Mouse (Mus musculus): Measurements from ENCODE around the gene Dnah9.

The Dnah9 gene

GRCm38 (mm10) chr11:65918480-65919236 lies 249.7 kb downstream of the Dnah9 start:
- DNase-seq: peak; percentile 6

DNA sequence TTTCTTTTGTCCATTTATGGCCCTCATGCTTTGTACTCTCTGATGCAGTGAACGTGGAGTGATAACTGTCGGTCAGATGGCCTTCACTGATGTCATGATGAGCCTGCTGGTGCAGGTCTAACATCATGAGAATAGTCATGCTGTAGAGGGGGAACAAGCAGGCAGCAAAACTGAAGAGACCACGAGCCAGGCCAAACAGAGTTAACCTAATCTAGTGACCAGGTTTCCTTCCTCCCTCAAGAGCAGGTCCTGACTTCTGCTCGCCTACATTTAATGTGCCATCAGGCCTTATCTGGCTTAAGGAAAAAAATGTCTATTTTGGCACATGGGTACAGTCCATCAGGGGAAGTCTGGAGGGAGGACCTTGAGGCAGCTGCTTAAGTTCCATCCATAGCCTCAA lies 259.2 kb downstream of the Dnah9 start:
- DNase-seq: no peak

- no peak for DNase-seq
Measured at GRCm38 (mm10) chr11:65905487-65905886, 262.9 kb downstream of the Dnah9 start.

- DNase-seq: no peak
Measured at GRCm38 (mm10) chr11:65903944-65904343, 264.4 kb downstream of the Dnah9 start.

- no peak for DNase-seq
Measured at GRCm38 (mm10) chr11:65881465-65881864, 286.9 kb downstream of the Dnah9 start.

DNA sequence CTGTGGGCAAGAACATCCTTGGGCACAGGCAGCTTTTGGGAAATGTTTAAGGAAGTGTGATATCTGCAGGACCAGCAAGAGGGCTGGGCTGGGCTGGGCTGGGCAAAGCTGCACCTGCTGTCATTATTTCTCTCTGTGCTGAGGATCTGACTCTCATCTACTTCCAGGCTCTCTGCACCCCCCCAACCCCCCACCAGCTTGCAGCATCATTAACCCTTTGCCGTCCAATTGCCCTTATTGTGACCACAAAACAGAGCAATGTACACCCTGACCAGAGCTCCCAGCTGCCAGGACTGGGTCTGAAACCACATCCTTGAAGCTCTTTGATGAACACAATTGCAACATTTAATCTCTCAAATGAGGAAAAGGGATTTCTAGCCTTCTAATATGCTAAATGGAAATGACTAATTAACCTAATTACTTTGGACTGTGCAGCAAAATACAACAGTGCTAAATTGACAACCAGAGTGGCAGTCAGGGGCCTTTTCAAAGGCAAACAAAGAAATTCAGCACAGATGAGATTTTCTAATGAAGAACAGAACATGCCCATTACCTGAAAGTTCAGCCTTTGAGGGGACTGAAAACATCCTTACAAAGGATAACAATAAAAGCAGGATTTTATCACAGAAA lies 291.1 kb downstream of the Dnah9 start:
- DNase-seq: no peak

DNA sequence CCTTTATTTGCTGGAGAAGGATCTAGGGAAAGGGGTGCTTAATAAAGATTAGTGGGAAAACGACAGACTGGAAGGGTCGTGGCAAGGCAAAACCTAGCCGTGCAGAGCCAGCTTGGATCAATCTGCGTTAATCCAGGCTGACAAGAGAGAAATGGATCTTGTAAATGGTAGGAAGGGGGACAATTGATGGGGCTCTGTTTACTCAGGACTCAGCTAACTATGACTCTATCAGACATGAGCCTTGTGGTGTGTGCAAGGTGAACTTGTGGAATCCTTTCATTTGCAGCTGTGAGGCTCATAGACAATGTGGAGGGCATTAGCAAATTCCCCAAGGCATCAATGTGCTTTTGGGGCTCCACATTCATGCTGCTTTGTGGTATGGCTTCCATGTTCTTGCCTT lies 306.9 kb downstream of the Dnah9 start:
- no peak for DNase-seq

DNA sequence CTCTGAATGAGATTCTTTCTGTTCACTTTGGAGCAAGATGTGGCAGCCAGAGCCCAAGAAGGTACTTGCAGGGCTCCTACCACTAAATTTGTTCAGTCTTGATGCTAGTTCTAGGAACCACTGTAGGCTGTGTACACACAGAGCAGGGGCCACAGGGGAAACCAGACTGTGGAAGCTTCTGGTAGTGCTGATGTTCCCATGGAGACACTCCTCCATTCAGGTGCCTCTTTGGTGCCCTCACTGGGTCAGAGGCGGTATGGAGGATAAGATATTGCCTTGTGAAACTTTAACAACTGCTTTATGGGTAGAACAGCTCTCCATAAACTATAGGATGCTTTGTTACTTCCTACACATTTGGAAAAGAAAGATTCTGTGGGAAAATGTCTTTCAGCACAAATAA lies 316.3 kb downstream of the Dnah9 start:
- DNase-seq: peak; percentile 53

- DNase-seq: no peak
Measured at GRCm38 (mm10) chr11:65846446-65846845, 321.9 kb downstream of the Dnah9 start.

DNA sequence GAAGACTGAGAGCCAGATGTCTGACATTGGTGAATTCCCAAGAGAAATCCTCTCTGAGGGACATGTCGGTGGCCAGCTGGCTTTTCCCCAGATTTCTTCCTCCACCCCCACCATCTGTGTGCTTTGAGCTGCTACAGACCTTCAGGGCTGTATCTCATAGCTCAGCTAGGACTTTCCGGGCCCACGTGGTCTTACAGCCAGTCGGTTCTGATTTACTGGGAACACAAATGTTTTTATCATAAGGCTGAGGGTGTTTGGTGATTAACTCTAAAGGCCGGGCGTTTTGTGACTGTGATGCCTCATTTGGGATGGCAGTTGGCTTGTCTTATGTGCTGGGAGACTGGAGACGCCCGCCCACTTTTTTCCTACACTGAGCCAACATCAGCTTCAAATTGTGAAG lies 329.4 kb downstream of the Dnah9 start:
- no peak for DNase-seq

DNA sequence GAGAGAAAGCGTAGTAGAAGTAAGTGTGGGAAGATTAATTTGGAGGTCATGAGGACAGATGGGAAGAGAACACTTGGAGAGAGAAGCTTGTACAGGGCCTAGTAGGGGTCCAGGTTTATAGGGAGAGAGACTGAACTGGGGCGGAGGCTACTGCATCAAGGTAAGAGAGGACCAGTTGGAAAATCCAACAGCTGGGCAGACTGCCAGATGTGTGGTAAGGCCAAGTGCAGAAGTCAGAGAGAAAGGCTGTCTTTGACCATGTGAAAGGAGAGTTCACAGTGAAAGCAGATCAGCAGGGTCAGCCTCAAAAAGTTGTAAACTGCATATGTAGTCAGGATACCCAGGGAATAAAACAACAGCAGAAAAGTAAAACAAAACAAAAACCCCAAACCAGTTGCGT lies 343.8 kb downstream of the Dnah9 start:
- DNase-seq: no peak

DNA sequence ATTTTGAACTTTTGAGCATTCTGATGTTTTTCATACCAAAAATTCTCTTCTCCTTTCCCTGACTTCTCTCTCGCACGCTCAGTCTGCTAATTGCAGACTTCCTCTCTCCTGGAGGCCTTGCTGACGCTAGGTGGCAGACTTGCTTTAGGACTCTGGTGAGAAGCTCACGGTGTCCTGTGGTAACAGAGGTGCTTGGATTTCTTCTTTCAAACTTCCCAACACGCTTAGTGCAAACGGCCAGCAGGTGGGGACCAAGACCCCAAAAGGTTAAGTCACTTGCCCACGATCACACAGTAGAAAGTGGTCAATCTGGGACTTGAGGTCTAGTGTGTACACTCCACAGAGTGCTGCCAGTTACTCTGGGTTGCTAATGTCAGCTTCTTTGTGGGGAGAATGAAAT lies 347.5 kb downstream of the Dnah9 start:
- peak; percentile 78 for DNase-seq

GRCm38 (mm10) chr11:65820280-65820679 lies 348.1 kb downstream of the Dnah9 start:
- no peak for DNase-seq

DNA sequence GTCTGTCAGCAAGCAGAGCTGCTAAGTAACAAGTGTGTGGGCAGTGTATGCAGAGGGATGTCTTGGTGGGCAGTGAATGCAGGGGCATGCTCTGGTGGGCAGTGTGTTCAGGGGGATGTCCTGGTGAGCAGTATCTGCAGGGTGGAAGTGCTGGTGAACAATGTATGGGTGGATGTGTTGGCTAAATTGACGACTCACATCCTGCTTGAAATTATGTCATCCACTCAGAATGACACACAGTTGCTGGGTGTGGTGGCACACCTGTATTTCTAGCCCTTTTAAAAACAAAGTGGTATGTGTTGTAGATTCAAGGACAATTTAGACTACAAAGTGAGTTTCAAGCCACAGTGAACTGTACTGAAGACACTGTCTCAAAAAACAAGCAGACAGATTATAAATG lies 350.2 kb downstream of the Dnah9 start:
- no peak for DNase-seq

GRCm38 (mm10) chr11:65816237-65816636 lies 352.1 kb downstream of the Dnah9 start:
- no peak for DNase-seq

DNA sequence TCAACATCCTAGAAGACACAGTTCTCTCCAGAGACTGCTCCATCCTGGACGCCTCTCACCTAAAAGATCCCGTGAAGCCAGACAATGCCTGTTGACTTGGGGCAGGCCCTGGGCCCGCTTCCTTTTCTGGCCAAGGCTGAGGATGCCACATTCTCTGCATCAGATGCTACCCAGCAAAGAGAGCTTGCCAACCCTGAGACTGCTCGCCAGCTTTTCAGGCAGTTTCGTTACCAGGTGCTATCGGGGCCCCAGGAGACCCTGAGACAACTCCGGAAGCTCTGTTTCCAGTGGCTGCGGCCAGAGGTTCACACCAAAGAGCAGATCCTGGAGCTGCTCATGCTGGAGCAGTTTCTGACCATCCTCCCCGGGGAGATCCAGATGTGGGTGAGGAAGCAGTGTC lies 354.0 kb downstream of the Dnah9 start:
- DNase-seq: no peak

GRCm38 (mm10) chr11:65812088-65812487 lies 356.3 kb downstream of the Dnah9 start:
- no peak for DNase-seq

- DNase-seq: no peak
Measured at GRCm38 (mm10) chr11:65807601-65808000, 360.8 kb downstream of the Dnah9 start.

GRCm38 (mm10) chr11:65806909-65807504 lies 361.3 kb downstream of the Dnah9 start, which contains the start of gene Zkscan6:
Zkscan6 (plus strand) TSS chr11:65807175.
- peak; percentile 87 for DNase-seq

GRCm38 (mm10) chr11:65806321-65806904 lies 361.9 kb downstream of the Dnah9 start:
- DNase-seq: peak; percentile 50

GRCm38 (mm10) chr11:65801899-65802298 lies 366.5 kb downstream of the Dnah9 start:
- DNase-seq: no peak

DNA sequence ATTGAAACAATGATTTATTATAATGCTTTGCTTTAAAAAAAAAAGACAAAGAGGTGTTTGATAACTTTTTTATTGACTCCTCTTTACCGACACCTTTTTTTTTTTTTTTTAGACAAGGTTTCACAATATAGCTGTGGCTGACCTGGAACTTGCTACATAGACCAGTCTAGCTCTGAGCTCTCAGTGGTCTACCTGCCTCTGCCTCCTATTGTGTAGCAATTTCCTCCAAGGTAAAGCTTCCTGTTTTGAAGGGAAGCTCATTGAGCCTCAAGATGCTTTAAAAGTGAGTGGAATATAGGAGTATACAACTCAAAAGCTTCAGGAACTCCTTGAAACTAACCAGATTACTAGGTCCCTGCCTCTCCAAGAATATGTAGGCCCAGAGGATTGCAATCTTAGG lies 372.5 kb downstream of the Dnah9 start:
- no peak for DNase-seq

DNA sequence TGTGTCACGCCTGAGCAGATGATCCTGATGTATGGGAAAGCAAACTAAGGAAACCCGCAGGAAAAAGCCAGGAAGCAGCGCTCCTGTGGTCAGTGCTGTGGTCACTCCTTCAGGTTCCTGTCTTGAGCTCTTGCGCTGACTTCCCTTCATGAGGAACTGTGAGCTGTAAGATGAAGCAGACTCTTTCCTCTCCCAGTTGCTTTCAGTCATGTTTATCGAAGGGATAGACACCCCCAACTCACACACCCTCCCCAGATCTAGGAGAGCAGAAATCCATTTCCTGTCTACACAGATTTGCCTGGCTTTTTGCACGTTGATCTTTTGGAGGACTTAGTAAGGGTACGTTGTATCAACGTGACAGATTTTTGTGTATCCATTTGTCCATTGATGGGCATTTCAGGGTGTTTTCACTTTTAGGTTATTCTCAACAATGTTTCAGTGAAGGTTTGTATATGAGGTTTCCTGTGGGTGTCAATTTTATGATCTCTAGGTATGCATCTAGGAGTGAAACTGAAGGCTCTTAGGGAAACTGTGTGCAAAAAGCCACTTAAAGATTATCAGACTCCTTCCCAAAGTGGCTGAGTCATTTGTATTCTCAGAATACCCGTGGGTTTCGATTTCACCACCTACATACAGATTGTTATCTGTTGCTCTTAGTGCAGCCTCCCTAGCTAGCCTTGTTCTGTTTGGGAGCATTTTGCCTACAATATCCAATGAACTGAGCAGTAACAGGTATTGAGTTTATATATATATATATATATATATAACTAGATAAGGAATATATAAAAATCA lies 373.7 kb downstream of the Dnah9 start:
- no peak for DNase-seq
